Mouse (Mus musculus): ENCODE measurements at regions not wholly inside any gene's neighbourhood (a gene's known extent, or its start where the extent isn't known, plus 50 kb on each side); places are given as distances from the start of the nearest gene placed in this dataset.

DNA sequence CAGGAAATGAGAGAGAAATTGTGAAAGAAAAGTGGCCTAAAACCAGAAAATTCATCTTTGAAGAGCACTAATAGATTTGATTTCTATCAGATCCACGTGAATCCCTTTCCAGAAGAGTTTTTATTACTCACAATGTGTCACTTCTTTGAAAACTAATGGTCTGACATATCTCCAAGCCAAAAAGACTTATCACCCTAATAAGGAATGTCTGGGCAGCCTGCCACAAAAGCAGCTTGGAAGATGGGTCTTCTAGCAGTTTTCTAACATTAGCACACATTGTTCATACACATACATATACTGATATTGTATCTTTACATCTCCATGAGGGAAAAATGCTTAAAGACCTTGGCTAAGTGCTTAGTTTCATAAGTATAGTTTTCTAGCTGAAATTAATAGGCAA lies 337.8 kb upstream of the Cd180 start:
- TF ChIP-seq POU5F1 (IDR thresholded peaks at IDR 0.05; ENCODE audit: borderline replicate concordance, low read length) (no peak), CTCF (conservative IDR thresholded peaks at IDR 0.05; ENCODE audit: low read length) (no peak), NANOG (IDR thresholded peaks at IDR 0.05; ENCODE audit: borderline replicate concordance, low read length) (no peak)

Data from E14TG2a.4 (cell line).